Mouse (Mus musculus) forebrain, embryonic 15.5 days (tissue): Measurements from ENCODE around the gene Spata7. TPM values are rescaled to one million over a fixed set of nuclear protein-coding genes. Genes with fewer than 3 reads are reported as not detected.

ENCODE experiments used
- ATAC-seq: fragments of 200-750 bp; cut with Nextera tagmentation; replicated peaks from 2 replicates; pipeline ENCODE4 v1.8.0; 2017; ENCODE audit warnings: mild to moderate bottlenecking, moderate TSS enrichment, moderate library complexity
- H3K27ac ChIP-seq: fragments of 300-500 bp; sonication (generic); replicated peaks from 2 replicates; pipeline ENCODE4 v1.5.1; 2015; ENCODE audit warnings: mild to moderate bottlenecking, inconsistent platforms
- H3K27me3 ChIP-seq: fragments of 300-500 bp; sonication (generic); 2 replicates; pipeline ENCODE4 v1.6.1; 2015; ENCODE audit warnings: inconsistent platforms
- H3K36me3 ChIP-seq: fragments of 300-500 bp; sonication (generic); 2 replicates; pipeline ENCODE4 v1.6.1; 2015; ENCODE audit warnings: mild to moderate bottlenecking, inconsistent platforms
- H3K4me1 ChIP-seq: fragments of 300-500 bp; sonication (generic); 2 replicates; pipeline ENCODE4 v1.6.1; 2015; ENCODE audit warnings: inconsistent platforms
- H3K4me2 ChIP-seq: fragments of 300-500 bp; sonication (generic); replicated peaks from 2 replicates; pipeline ENCODE4 v1.6.1; 2015; ENCODE audit warnings: mild to moderate bottlenecking, inconsistent platforms
- H3K4me3 ChIP-seq: fragments of 300-500 bp; sonication (generic); 2 replicates; pipeline ENCODE4 v1.5.1; 2015; ENCODE audit warnings: mild to moderate bottlenecking, inconsistent platforms
- H3K9ac ChIP-seq: fragments of 300-500 bp; sonication (generic); replicated peaks from 2 replicates; pipeline ENCODE4 v1.6.1; 2015; ENCODE audit warnings: mild to moderate bottlenecking, inconsistent platforms
- H3K9me3 ChIP-seq: fragments of 300-500 bp; sonication (generic); 2 replicates; pipeline ENCODE4 v1.6.1; 2016; ENCODE audit warnings: inconsistent platforms
- WGBS: fragments of 180-500 bp; shearing (Covaris S2); methylation state at CpG from one replicate; pipeline ENCODE4 v1.1.7; 2015; ENCODE audit warnings: mixed read lengths; 5-methylcytosine and 5-hydroxymethylcytosine counted together
- polyA plus RNA-seq: library from polyadenylated mRNA; unstranded; fragments of >200 nt; fragmentation: Nextera tagmentation; extraction: Ambion mirVana; gene quantifications from 2 replicates; pipeline ENCODE4 v1.2.1, GENCODE M21; 2015

Spata7 gene
- polyA plus RNA-seq, 1 experiment from 2014 or later, result 29.5 TPM

- Histone ChIP-seq H3K9ac (no peak overlapping the region), H3K36me3 (peaks cover 11% of the 10 kb centered on the region), H3K27me3 (no peaks in the 10 kb centered on the region), H3K4me3 (no peak overlapping the region), H3K4me1 (no peaks in the 10 kb centered on the region), H3K4me2 (no peak overlapping the region), H3K27ac (no peak overlapping the region), H3K9me3 (no peaks in the 10 kb centered on the region)
- no peak for ATAC-seq
- 94% methylated on average over 6 of the region's 6 CpGs for WGBS
Measured at GRCm38 (mm10) chr12:98676861-98677260, 48.9 kb downstream of the Spata7 start.

DNA sequence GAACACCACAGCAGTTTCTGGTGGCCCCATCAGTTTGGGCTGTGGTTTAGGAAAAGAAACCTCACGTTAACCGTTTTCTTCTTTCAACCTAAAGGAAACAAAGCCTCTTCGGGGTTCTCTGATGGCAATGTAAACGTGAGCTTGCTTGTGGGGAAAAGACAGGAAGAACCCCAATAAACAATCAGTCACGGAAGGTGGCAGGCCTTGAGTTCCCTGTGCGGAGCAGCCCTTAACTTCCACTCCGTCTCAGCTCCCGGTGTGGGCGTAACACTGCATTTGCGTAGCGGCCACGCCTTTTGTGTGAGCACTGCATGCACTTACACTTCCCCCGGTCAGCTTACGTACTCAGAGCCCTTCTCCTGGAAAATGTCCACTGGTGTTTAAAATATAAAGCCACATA, 49.4 kb downstream of the Spata7 start:
- Histone ChIP-seq H3K4me1 (no peaks in the 10 kb centered on the region), H3K27me3 (no peaks in the 10 kb centered on the region), H3K4me3 (no peak overlapping the region), H3K4me2 (no peak overlapping the region), H3K9ac (no peak overlapping the region), H3K36me3 (peaks cover 13% of the 10 kb centered on the region), H3K9me3 (no peaks in the 10 kb centered on the region), H3K27ac (no peak overlapping the region)
- no peak for ATAC-seq
- WGBS, result 66% methylated on average over 14 of the region's 14 CpGs

DNA sequence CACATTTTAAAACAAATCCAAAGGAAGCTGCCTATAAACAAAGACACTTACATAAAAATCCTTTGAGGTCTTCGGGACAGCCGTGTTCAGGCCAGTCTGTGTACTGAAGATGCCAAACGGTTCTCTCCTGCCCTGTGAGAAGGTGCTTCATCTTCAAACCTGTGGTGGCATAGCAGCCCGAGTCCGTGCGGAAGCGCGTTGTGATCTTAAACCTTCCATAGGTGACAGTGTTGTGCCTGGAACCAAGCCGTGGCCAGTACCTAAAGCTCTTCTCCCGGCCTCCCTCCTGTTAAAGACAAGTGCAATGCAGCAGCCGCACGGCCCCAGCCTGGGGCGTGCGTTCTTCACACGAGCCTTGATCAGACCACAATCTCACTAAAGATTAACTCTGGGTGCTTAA, 51.9 kb downstream of the Spata7 start:
- no peak overlapping the region for H3K9ac ChIP-seq
- no peaks in the 10 kb centered on the region for H3K4me1 ChIP-seq
- H3K4me2 ChIP-seq, result no peak overlapping the region
- H3K36me3 ChIP-seq, result peaks cover 10% of the 10 kb centered on the region
- no peak overlapping the region for H3K27ac ChIP-seq
- WGBS, result 93% methylated on average over 15 of the region's 15 CpGs
- H3K9me3 ChIP-seq, result no peaks in the 10 kb centered on the region
- ATAC-seq, result no peak
- no peak overlapping the region for H3K4me3 ChIP-seq
- H3K27me3 ChIP-seq, result no peaks in the 10 kb centered on the region

DNA sequence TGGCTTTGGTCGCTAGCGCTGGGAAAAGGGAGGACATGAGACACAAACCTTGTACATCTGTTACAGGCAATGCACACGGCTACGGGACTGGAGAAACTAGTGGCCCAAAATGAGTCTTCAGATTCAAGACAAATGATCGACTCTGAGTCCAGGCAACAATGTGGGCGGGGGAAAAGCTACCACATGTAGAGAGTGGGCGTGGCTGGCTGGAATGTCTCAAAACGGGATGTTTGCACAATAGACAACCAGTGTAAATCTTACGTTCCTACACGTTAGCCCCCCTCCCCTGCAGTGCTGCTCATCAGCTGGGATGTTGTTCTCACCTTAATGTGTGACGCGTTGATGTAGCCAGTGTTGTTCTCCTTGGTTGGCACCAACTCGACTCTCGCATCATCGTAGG, 54.2 kb downstream of the Spata7 start:
- H3K36me3 ChIP-seq, result peaks cover 10% of the 10 kb centered on the region
- no peak overlapping the region for H3K9ac ChIP-seq
- no peak overlapping the region for H3K4me3 ChIP-seq
- no peaks in the 10 kb centered on the region for H3K27me3 ChIP-seq
- no peak for ATAC-seq
- H3K4me1 ChIP-seq, result no peaks in the 10 kb centered on the region
- H3K27ac ChIP-seq, result no peak overlapping the region
- H3K9me3 ChIP-seq, result no peaks in the 10 kb centered on the region
- WGBS, result 77% methylated on average over 15 of the region's 15 CpGs
- no peak overlapping the region for H3K4me2 ChIP-seq

DNA sequence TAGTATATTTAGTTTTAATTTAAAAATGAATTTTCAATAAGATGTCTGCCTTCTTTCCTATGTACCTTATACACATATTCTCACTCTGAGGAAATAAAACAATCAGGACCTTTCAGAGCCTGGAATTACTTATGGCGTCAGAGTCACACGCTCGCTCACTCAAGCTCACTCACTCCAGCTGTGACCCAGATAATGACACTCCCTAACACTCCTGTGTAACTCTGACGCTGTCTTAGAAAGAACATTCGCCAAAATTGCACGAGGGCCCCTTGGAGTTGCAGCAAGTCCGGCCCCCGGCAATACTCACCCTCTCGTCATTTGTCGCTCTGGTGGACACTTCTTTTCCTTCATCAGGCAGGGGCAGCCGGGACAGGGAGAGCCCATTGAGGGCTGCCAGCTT, 55.2 kb downstream of the Spata7 start:
- WGBS, result 82% methylated on average over 11 of the region's 11 CpGs
- ATAC-seq, result no peak
- H3K36me3 ChIP-seq, result peaks cover 9% of the 10 kb centered on the region

GRCm38 (mm10) chr12:98683574-98683973, 55.6 kb downstream of the Spata7 start:
- Histone ChIP-seq H3K9me3 (no peaks in the 10 kb centered on the region), H3K27me3 (no peaks in the 10 kb centered on the region), H3K9ac (no peak overlapping the region), H3K36me3 (peaks cover 12% of the 10 kb centered on the region), H3K27ac (no peak overlapping the region), H3K4me2 (no peak overlapping the region), H3K4me3 (no peak overlapping the region), H3K4me1 (no peaks in the 10 kb centered on the region)
- no peak for ATAC-seq
- WGBS, result 75% methylated on average over 6 of the region's 6 CpGs

More for the DNA sequence above, 55.2 kb downstream of the Spata7 start:
- Histone ChIP-seq H3K27me3 (no peaks in the 10 kb centered on the region), H3K27ac (no peak overlapping the region), H3K4me3 (no peak overlapping the region), H3K4me2 (no peak overlapping the region), H3K9me3 (no peaks in the 10 kb centered on the region), H3K9ac (no peak overlapping the region), H3K4me1 (no peaks in the 10 kb centered on the region)

- H3K4me3 ChIP-seq, result no peak overlapping the region
- H3K9ac ChIP-seq, result no peak overlapping the region
- ATAC-seq, result no peak
- 0 out of 2 replicates have a peak, but pooled peaks cover 5% of the 10 kb centered on the region for H3K4me1 ChIP-seq
- 89% methylated on average over 8 of the region's 8 CpGs for WGBS
- no peak overlapping the region for H3K27ac ChIP-seq
- H3K9me3 ChIP-seq, result no peaks in the 10 kb centered on the region
- no peaks in the 10 kb centered on the region for H3K27me3 ChIP-seq
- no peak overlapping the region for H3K4me2 ChIP-seq
- peaks cover 9% of the 10 kb centered on the region; the same call in 1 of the 2 replicates for H3K36me3 ChIP-seq
Measured at GRCm38 (mm10) chr12:98690230-98690629, 62.3 kb downstream of the Spata7 start.

DNA sequence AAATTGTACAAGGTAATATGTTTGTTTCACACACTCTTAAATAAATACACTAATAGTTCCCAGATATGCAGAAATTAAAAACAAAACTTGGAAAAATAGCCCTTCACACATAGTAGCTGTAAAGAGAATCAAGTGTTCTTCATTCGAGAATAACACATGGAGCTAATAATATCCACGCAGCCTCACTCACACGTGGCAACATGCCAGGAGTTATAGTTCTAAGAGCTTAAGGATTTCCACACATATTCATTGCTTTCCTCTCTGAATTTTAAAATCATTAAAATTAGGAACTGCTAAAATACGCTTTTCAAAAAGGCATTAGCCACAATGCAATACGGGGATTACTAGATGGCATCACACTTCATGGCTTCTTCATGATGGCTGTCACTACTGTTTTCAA, 69.2 kb downstream of the Spata7 start:
- Histone ChIP-seq H3K9ac (no peak overlapping the region), H3K4me2 (no peak overlapping the region), H3K4me1 (peaks cover 7% of the 10 kb centered on the region; the same call in 1 of the 2 replicates), H3K4me3 (no peak overlapping the region), H3K27me3 (no peaks in the 10 kb centered on the region), H3K9me3 (no peaks in the 10 kb centered on the region), H3K36me3 (no peaks in the 10 kb centered on the region), H3K27ac (no peak overlapping the region)
- 64% methylated on average over 5 of the region's 5 CpGs for WGBS
- no peak for ATAC-seq

- 66% methylated on average over 9 of the region's 9 CpGs for WGBS
- peak overlapping the region; percentile 75 for H3K27ac ChIP-seq
- ATAC-seq, result peak; percentile 66
Measured at GRCm38 (mm10) chr12:98701564-98701963, 73.6 kb downstream of the Spata7 start.

GRCm38 (mm10) chr12:98703554-98703953, 75.6 kb downstream of the Spata7 start:
- ATAC-seq, result no peak
- Histone ChIP-seq H3K27me3 (no peaks in the 10 kb centered on the region), H3K9ac (no peak overlapping the region), H3K9me3 (no peaks in the 10 kb centered on the region), H3K4me2 (no peak overlapping the region), H3K27ac (no peak overlapping the region), H3K36me3 (0 out of 2 replicates have a peak, but pooled peaks cover 3% of the 10 kb centered on the region), H3K4me1 (no peaks in the 10 kb centered on the region), H3K4me3 (no peak overlapping the region)
- WGBS, result 88% methylated on average over 2 of the region's 2 CpGs

More at GRCm38 (mm10) chr12:98701564-98701963, 73.6 kb downstream of the Spata7 start:
- H3K4me1 ChIP-seq, result peaks cover 2% of the 10 kb centered on the region; the same call in 1 of the 2 replicates
- H3K36me3 ChIP-seq, result 0 out of 2 replicates have a peak, but pooled peaks cover 3% of the 10 kb centered on the region
- no peaks in the 10 kb centered on the region for H3K9me3 ChIP-seq
- H3K27me3 ChIP-seq, result no peaks in the 10 kb centered on the region
- no peak overlapping the region for H3K4me2 ChIP-seq
- no peak overlapping the region for H3K9ac ChIP-seq
- H3K4me3 ChIP-seq, result no peak overlapping the region

DNA sequence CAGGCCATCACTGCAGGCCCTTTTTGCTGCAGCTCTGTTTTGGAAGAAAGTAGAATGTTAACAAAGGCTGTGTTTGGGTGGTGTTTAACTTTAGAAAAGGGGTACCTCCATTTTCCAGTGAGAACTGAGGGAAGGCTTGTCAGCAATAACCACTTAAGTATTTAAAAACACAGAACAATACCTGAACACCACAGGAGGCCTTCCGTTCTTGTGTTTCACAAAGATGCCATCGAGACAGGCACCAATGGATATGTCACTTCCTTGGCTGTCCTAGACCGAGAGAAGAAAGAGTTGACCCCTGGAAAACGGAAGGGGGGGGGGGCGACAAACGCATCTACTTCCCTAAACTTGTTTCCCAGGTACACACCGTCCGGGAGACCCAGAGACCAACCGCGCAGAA, 76.0 kb downstream of the Spata7 start:
- Histone ChIP-seq H3K4me1 (no peaks in the 10 kb centered on the region), H3K36me3 (0 out of 2 replicates have a peak, but pooled peaks cover 3% of the 10 kb centered on the region), H3K9ac (no peak overlapping the region), H3K4me2 (no peak overlapping the region), H3K27me3 (no peaks in the 10 kb centered on the region), H3K4me3 (no peak overlapping the region), H3K27ac (no peak overlapping the region), H3K9me3 (no peaks in the 10 kb centered on the region)
- 65% methylated on average over 10 of the region's 10 CpGs for WGBS
- no peak for ATAC-seq

- Histone ChIP-seq H3K27ac (no peak overlapping the region), H3K36me3 (no peaks in the 10 kb centered on the region), H3K9ac (no peak overlapping the region), H3K9me3 (no peaks in the 10 kb centered on the region), H3K4me2 (no peak overlapping the region), H3K4me3 (no peak overlapping the region), H3K4me1 (no peaks in the 10 kb centered on the region), H3K27me3 (no peaks in the 10 kb centered on the region)
- no peak for ATAC-seq
- WGBS, result 70% methylated on average over 6 of the region's 6 CpGs
Measured at GRCm38 (mm10) chr12:98712819-98713218, 84.9 kb downstream of the Spata7 start.

DNA sequence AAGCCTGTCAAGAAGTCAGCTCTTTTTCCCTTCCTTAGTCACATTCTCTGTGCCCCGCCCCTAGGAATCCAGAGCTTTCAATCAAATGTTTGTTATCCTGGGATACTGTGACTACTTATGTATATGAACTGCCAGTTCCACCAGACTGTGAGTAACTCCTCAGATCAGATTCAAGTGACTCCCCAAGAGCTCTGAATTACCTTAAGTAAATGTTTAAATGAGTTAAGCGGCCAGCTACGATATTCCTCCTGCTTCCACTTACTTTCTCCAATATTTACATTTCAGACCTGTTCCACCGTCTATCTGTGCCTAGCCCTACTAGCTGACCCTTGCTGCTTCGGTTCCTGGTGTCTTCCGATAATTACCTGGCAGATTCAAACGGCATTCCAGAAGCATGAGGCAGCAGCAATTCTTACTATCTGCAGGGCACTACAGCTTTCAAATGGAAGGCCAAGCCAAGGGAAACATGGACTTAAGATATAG, 85.7 kb downstream of the Spata7 start:
- H3K9ac ChIP-seq, result no peak overlapping the region
- H3K4me2 ChIP-seq, result no peak overlapping the region
- no peak overlapping the region for H3K4me3 ChIP-seq
- ATAC-seq, result no peak
- H3K36me3 ChIP-seq, result no peaks in the 10 kb centered on the region
- H3K27ac ChIP-seq, result no peak overlapping the region
- no peaks in the 10 kb centered on the region for H3K9me3 ChIP-seq
- no peaks in the 10 kb centered on the region for H3K27me3 ChIP-seq
- no peaks in the 10 kb centered on the region for H3K4me1 ChIP-seq
- WGBS, result 69% methylated on average over 7 of the region's 7 CpGs
